Mouse (Mus musculus) hindbrain, embryonic 14.5 days (tissue): ENCODE results near the gene Chd1. TPM values are rescaled to one million over a fixed set of nuclear protein-coding genes. Genes with fewer than 3 reads are reported as not detected.
A peak's percentile ranks its signal among the peaks of the same experiment; 100 is the strongest.

Experiments used
- ATAC-seq: fragments of 200-750 bp; cut with Nextera tagmentation; 2 replicates; pipeline ENCODE4 v1.8.0; 2017; ENCODE audit warnings: moderate number of reproducible peaks, mild to moderate bottlenecking, moderate TSS enrichment, moderate library complexity; ENCODE audit not compliant: low FRiP score
- DNase-seq: peaks from one replicate; pipeline ENCODE4 v3.0.0-alpha.2; 2015; ENCODE audit warnings: low spot score
- H3K27ac ChIP-seq: fragments of 300-500 bp; sonication (generic); 2 replicates; pipeline ENCODE4 v1.5.1; 2014; ENCODE audit warnings: mild to moderate bottlenecking, moderate library complexity
- H3K27me3 ChIP-seq: fragments of 300-500 bp; sonication (generic); 2 replicates; pipeline ENCODE4 v1.6.1; 2014; ENCODE audit warnings: mild to moderate bottlenecking, low read length, mixed read lengths; ENCODE audit not compliant: control insufficient read depth, insufficient read depth
- H3K36me3 ChIP-seq: fragments of 300-500 bp; sonication (generic); replicated peaks from 2 replicates; pipeline ENCODE4 v1.6.1; 2014; ENCODE audit not compliant: control insufficient read depth, insufficient read depth
- H3K4me1 ChIP-seq: fragments of 300-500 bp; sonication (generic); replicated peaks from 2 replicates; pipeline ENCODE4 v1.6.1; 2014; ENCODE audit warnings: antibody characterized with exemption, low read length, mixed read lengths; ENCODE audit not compliant: control insufficient read depth, insufficient read depth
- H3K4me2 ChIP-seq: fragments of 300-500 bp; sonication (generic); replicated peaks from 2 replicates; pipeline ENCODE4 v1.6.1; 2014; ENCODE audit warnings: mild to moderate bottlenecking, moderate library complexity
- H3K4me3 ChIP-seq: fragments of 300-500 bp; sonication (generic); replicated peaks from 2 replicates; pipeline ENCODE4 v1.5.1; 2014; ENCODE audit warnings: mild to moderate bottlenecking, low read length
- H3K9ac ChIP-seq: fragments of 300-500 bp; sonication (generic); 2 replicates; pipeline ENCODE4 v1.6.1; 2014
- H3K9me3 ChIP-seq: fragments of 300-500 bp; sonication (generic); 2 replicates; pipeline ENCODE4 v1.6.1; 2016; ENCODE audit warnings: low read length; ENCODE audit not compliant: control insufficient read depth
- WGBS: fragments of 180-500 bp; shearing (Covaris S2); extraction: QIAGEN DNeasy Blood & Tissue Kit; methylation state at CpG from one replicate; pipeline ENCODE4 v1.1.7; 2014; 5-methylcytosine and 5-hydroxymethylcytosine counted together
- polyA plus RNA-seq: library from polyadenylated mRNA; unstranded; fragments of >200 nt; fragmentation: Nextera tagmentation; extraction: Ambion mirVana; gene quantifications from 2 replicates; pipeline ENCODE4 v1.2.1, GENCODE M21; 2014

Gene Chd1
- polyA plus RNA-seq, 1 experiment from 2014 or later: 21.8 TPM

DNA sequence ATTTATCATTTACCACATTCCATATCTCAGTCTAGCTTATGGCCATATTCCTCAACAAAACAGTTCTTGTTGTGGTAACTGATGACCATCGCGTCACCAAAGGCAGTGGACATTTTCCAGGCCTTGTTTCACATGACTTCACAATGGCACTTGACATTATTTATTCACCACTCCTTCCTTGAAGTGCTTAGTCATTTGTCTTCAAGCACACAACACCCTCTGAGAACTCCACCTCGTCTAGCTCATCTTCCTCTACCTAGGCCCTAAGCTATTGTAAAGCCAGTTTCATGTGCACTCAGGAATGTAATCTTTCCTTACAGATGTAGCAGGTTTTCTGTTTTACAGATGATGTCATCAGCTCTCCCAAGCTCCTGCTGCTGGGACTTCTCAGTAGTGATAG is 5.8 kb upstream of the Chd1 start:
- 95% methylated on average over 3 of the region's 3 CpGs for WGBS
- ATAC-seq (no peak), DNase-seq (no peak)
- Histone ChIP-seq H3K9ac (no peak overlapping the region), H3K36me3 (no peaks in the 10 kb centered on the region), H3K4me3 (no peak overlapping the region), H3K9me3 (no peaks in the 10 kb centered on the region), H3K4me1 (no peaks in the 10 kb centered on the region), H3K27me3 (no peaks in the 10 kb centered on the region), H3K27ac (no peak overlapping the region), H3K4me2 (no peak overlapping the region)

DNA sequence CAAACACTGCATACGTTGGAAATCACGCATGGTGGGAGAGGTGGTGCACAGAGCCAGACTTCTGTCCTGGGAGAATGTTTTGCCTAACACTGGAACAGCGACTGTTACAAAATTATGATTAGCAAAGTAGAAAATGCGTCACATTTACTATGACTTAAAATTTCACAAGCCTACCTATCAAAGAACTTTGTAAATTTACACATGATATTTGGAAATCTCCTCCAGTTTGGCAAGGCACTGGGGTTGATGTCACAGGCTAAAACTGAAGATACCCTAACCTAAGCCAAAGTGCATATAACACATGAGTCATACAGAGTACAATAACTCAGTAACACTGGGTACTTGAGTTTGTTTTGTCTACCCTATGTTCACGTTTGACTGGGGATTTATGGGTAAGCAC is 3.3 kb upstream of the Chd1 start:
- H3K4me1 ChIP-seq: peaks cover 3% of the 10 kb centered on the region
- no peak for ATAC-seq
- H3K9me3 ChIP-seq: no peaks in the 10 kb centered on the region
- no peaks in the 10 kb centered on the region for H3K36me3 ChIP-seq
- no peak overlapping the region for H3K27ac ChIP-seq
- H3K4me3 ChIP-seq: no peak overlapping the region
- no peak for DNase-seq
- WGBS: 92% methylated on average over 5 of the region's 5 CpGs
- no peak overlapping the region for H3K4me2 ChIP-seq
- H3K27me3 ChIP-seq: no peaks in the 10 kb centered on the region
- H3K9ac ChIP-seq: no peak overlapping the region

DNA sequence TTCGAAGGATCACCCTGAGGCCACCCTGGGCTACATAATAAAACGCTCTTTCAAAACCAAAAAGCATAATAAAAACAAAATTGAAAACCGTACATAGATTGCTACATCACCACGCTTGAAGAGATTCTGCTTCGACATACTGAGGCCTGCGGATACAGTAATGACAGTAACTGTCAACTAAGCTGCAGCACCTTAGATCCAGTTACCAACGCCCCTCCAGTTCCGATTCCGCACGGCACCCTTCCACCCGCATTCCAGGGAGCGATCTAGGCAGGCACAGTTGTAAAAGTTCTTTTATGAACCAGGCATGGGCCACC is 651 bp upstream of the Chd1 start:
- Histone ChIP-seq H3K4me1 (peaks cover 24% of the 10 kb centered on the region), H3K9me3 (no peaks in the 10 kb centered on the region), H3K27me3 (no peaks in the 10 kb centered on the region), H3K9ac (peak overlapping the region; percentile 81), H3K27ac (peak overlapping the region; percentile 94), H3K4me3 (peak overlapping the region; percentile 84), H3K36me3 (peaks cover 14% of the 10 kb centered on the region), H3K4me2 (peak overlapping the region; percentile 98)
- WGBS: 5% methylated on average over 12 of the region's 12 CpGs
- DNase-seq (peak; percentile 33), ATAC-seq (no peak; the same call in 1 of the 2 replicates)

DNA sequence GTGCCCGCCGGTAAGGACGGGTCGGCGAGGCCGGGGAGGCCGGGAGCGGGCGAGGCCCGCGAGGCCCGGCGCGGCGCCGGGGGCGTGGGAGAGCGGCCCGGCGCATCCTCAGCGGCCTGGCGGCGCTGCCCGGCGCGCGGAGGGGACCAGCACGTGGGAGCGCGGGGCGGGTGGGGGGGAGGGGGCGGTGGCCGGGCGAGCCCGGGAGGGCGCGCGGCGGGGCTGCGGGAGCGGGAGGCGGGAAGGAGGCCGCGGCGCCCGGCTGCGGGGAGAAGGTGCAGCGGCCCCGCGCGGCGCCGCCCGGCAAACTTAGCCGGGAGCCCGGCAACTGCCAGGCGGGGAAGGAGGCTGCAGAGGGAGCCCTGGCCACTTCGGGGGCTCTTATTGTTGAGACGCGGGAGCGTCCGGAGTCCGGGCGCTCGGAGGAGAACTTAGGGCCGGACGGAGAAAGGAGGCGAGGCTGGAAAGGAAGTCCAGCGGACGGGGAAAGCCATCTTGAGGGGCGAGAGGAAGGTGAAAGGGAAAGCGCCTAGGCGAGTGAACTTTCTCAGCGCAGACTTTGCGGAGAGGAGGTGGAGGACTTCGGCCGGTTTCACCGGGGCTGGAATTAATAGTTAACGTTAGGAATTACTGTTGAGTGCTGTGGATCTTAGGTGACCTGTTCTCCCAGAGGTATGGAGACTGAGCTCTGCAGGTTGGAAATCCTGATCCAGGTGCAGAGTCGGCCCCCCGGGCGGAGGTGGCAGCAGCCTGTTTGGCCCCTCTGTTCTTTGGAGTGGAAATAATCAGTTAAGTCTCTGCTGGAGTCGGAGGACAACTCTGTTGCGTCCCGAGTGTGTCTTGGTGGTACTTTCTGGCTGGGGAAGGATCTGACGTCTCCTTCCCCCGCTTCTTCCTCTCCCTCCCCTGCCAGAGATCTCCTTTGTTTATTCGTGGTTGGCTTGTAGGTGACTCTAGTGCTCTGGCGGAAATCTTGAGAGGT is 827 bp downstream of the Chd1 start:
- Histone ChIP-seq H3K4me3 (peak overlapping the region; percentile 84), H3K36me3 (peaks cover 19% of the 10 kb centered on the region), H3K4me1 (peaks cover 29% of the 10 kb centered on the region), H3K9me3 (no peaks in the 10 kb centered on the region), H3K4me2 (peak overlapping the region; percentile 98), H3K27me3 (no peaks in the 10 kb centered on the region), H3K27ac (peak overlapping the region; percentile 94), H3K9ac (peak overlapping the region; percentile 81)
- WGBS: 0% methylated on average over 68 of the region's 89 CpGs
- DNase-seq (peak; percentile 39), ATAC-seq (peak; percentile 71)

DNA sequence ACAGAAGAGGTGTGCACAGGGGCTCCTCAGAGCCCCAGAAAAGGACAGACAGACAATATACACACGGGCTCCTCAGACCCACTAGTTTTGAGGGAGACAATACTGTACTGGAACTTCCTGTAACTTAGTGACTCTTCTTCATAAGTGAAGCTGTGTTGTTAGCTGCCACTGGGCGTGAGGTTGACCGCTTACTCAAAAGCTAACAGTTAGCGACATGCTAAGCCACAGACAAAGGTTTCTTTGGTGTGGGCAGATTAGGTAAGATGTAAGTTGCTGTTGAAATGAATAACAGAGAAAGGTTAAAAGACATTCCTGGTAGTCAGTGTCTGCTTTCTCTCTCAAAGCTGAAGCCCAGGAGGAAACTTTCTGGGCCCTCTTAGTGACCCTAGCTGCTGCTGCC is 9.7 kb downstream of the Chd1 start:
- no peak overlapping the region for H3K4me3 ChIP-seq
- H3K4me2 ChIP-seq: no peak overlapping the region
- H3K9ac ChIP-seq: no peak overlapping the region
- ATAC-seq: no peak
- peaks cover 6% of the 10 kb centered on the region; the same call in 1 of the 2 replicates for H3K4me1 ChIP-seq
- H3K27me3 ChIP-seq: no peaks in the 10 kb centered on the region
- H3K36me3 ChIP-seq: peaks cover 18% of the 10 kb centered on the region; the same call in 1 of the 2 replicates
- no peaks in the 10 kb centered on the region for H3K9me3 ChIP-seq
- WGBS: 81% methylated on average over 4 of the region's 4 CpGs
- no peak for DNase-seq
- H3K27ac ChIP-seq: no peak overlapping the region

DNA sequence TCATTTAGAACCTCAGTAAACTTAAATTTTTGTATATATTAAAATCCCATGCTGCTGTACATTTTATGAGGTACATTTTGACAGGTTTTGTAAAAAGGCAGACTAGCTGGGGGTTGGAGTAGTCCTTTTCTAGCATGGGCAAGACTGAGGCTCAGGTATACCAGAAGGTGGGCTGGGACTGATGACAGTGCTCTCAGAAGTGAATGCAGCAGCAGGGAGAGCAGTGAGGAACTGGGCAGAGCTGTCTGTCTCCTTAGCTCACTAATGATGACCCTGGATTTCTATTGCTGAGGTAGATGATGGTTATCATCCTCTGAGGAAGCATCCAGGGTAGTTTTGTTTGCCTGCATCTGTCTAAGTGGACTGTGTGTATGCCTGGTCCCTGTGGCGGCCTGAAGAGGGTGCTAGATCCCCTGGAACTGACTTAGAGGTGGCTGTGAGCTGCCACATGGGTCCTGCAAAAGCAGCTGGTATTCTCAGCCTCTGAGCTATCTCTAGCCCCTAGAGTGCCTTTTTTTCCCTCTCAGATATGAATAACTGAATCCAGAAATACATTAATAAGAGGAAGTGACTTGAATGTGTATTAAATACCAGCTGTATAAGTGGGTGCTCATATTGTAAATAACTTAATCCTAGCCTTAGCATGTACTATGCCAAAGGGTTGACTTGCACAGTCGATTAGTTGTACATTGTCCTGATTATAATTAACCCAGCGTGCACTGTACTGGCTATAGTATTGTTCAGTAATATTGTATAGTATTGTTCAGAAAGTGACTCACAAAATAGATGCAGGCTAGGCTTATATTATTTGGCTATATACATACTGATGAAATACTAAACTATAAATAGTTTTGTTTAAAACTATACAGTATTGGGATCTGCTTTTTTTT is 10.5 kb downstream of the Chd1 start:
- 67% methylated on average over 3 of the region's 3 CpGs for WGBS
- peaks cover 4% of the 10 kb centered on the region; the same call in 1 of the 2 replicates for H3K4me1 ChIP-seq
- H3K27me3 ChIP-seq: no peaks in the 10 kb centered on the region
- H3K36me3 ChIP-seq: peaks cover 15% of the 10 kb centered on the region; the same call in 1 of the 2 replicates
- no peak overlapping the region for H3K4me3 ChIP-seq
- H3K9ac ChIP-seq: no peak overlapping the region
- ATAC-seq: 0 out of 2 replicates have a peak, but pooled peaks have one; percentile 55
- H3K9me3 ChIP-seq: no peaks in the 10 kb centered on the region
- no peak overlapping the region for H3K4me2 ChIP-seq
- DNase-seq: no peak
- H3K27ac ChIP-seq: no peak overlapping the region

DNA sequence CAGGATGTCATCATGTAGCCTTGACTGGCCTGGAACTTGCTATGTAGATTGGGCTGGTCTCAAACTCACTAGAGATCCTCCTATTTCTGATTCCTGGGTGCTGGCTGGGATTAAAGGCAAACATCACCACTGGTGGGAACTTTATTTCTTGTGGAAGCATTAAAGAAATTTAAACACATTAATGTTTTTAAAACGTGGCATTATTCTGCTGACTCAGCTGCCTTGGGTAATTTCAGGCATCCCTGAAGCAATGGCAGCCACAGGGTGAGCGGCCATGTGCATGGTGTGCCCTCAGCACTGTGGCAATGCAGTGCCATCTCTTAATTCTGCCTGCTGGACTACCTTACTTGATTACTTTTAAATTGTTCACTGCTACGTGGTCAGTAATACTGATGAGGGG is 11.2 kb downstream of the Chd1 start:
- Histone ChIP-seq H3K27me3 (no peaks in the 10 kb centered on the region), H3K9me3 (no peaks in the 10 kb centered on the region), H3K9ac (no peak overlapping the region), H3K27ac (no peak overlapping the region), H3K4me2 (no peak overlapping the region), H3K4me1 (no peaks in the 10 kb centered on the region; the same call in 1 of the 2 replicates), H3K36me3 (peaks cover 12% of the 10 kb centered on the region; the same call in 1 of the 2 replicates), H3K4me3 (no peak overlapping the region)
- ATAC-seq (no peak), DNase-seq (no peak)
- WGBS: 89% methylated on average over 3 of the region's 3 CpGs

DNA sequence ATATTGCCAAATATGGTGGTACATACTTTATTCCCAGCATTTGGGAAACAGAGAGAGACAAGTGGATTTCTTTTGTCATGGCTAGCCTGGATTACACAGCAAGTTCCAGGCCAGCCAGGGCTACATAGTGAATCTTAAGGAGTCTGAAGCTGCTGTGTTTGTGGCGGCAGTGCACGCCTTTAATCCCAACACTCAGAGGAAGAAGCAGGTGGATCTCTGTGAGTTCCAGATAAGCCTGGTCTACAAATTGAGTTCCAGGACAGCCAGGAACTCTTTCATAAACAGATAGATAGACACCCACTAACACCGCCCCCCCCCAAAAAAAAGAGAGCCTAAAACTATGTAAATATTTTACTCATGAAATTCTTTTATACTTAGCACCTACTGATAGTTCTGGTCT is 16.1 kb downstream of the Chd1 start:
- Histone ChIP-seq H3K4me2 (no peak overlapping the region), H3K36me3 (peaks cover 8% of the 10 kb centered on the region), H3K27ac (no peak overlapping the region), H3K4me3 (no peak overlapping the region), H3K9ac (no peak overlapping the region), H3K9me3 (no peaks in the 10 kb centered on the region), H3K4me1 (no peaks in the 10 kb centered on the region), H3K27me3 (no peaks in the 10 kb centered on the region)
- DNase-seq: no peak
- WGBS: 91% methylated on average over 3 of the region's 3 CpGs
- ATAC-seq: no peak

DNA sequence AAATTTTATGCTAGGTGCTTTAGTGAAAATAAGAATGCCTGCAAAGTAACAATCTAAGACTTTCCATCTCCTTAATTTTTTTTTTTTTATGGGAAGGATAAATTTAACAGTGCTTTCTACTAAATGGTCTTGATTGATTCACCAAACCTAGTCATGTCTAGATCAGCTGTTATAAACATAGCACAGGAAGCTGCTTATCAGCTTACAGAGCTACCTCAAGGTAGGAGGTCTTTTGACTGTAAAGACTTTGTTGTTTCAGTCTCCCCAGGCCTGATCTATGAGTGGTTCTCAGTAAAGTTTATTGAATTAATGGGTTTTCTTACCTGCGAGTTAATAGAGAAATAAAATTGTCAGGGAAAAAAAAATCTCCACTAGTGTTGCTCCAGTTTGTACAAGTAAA is 18.5 kb downstream of the Chd1 start:
- Histone ChIP-seq H3K27ac (no peak overlapping the region), H3K9me3 (no peaks in the 10 kb centered on the region), H3K36me3 (peaks cover 31% of the 10 kb centered on the region), H3K27me3 (no peaks in the 10 kb centered on the region), H3K4me2 (no peak overlapping the region), H3K9ac (no peak overlapping the region), H3K4me1 (no peaks in the 10 kb centered on the region), H3K4me3 (no peak overlapping the region)
- ATAC-seq (no peak), DNase-seq (no peak)
- 97% methylated on average over 1 of the region's 1 CpGs for WGBS
